Mouse (Mus musculus) left cerebral cortex, adult 11 months (tissue): Measurements from ENCODE around the gene Cacna1h.

Experiments
- DNase-seq: peaks from one replicate; pipeline ENCODE4 v3.0.0; 2022; ENCODE audit warnings: low spot score

The Cacna1h gene

DNA sequence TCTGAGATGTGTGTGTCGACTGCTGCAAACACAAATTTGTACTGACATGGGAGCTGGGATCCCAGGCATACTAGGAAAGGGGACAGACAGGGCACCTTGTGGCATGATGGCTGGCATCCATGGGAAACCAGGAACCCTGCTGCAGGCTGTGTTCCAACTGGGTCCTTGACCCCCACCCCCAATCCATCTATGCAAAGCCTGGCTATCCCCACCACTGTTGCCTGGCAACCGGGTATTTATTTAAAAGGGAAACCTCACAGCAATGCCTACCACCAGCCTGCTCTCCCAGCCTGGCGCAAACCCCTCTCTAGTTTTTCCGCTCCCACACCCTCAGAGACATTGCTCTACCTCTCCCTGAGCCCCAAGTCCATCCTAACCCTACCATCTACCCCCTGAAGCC lies 26.2 kb downstream of the Cacna1h start:
- no peak for DNase-seq

GRCm38 (mm10) chr17:25406011-25406441 lies 27.6 kb downstream of the Cacna1h start:
- peak; percentile 50 for DNase-seq

DNA sequence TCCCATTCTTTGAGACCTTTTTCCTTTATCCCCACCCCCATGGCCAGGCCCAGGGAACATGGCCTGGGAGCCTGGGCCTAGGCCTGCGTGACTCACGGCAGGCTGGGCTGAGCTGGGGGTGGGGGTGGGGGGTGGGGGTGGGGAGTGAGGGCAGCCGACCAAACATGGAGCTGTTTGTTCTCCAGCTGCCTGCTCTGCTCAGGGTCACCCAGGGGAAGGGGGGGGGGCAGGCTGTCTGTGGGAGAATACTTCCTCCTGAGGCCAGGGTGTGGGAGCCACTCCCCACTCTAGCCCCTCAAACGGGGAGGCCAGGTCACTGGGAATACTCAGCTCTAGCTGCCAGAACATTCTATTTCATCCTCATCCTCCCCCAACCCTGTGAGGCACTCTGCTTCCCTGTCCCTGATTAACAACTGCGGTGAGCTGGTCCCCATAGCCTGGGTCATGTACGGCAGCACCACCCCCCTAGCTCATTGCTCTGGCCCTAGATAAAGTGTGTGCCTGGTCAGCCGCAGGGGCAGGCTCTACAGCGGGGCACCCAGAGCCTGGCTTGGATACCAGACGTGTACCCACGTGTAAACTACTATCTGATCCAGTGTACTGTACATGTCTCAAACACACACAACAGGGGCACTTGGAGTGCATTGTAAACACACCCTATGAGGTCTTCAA lies 28.2 kb downstream of the Cacna1h start:
- no peak for DNase-seq

DNA sequence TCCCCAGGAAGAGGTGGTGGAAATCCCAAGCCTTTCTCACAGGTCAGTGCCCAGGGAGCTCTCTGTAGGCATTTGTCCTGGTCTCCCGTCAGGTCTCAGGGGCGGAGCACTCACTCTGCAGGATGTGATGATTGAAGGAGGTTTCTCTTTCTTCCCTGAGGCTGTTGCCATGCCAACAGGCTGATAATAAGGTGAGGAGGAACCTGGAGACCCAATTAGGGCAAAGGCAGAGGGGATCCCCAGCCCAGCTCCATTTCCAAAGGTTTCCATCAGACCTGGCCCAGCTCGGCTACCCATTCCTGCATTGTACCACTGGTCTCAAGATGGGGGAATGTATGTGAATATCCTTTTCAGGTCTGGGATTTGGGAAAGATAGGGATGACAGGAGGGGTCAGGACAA lies 29.4 kb downstream of the Cacna1h start:
- DNase-seq = no peak

DNA sequence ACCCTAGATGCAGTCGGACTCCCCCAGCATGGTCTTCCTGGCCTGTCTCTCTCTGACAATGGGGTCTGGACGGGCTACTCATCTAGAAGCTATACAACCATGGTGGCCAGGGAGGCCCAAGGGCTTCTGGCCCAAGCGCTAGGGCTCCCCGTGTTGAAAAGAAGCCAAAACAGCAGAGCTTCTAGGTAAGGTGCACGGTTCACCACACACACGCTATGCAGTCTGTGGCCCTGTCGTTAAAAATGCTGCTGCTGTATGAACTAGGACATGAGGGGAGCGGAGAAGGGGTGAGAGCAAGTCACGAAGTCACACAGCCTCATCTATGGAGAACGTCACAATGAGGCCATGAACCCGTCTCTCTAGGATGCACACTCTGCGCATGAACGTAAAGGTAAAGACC lies 31.4 kb downstream of the Cacna1h start:
- no peak for DNase-seq

DNA sequence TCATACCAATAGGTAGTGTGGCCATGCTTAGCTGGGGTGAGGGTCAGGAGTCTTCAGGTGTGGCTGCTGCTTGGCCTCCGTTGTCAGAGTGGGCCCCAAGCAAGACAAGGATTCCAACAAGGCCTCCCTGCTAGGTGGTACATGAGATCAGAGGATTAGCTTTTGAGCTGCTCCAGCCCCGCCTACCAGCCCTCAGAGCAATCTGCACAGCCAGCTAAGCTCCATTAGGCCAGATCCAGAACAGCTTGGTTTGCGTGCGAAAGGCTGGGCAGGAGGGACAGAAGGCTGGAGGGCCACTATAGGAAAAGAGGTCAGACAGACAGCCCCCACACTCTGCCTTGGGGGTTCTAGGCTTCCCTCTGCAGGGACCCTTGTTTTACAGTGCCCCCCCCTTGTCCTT lies 32.1 kb downstream of the Cacna1h start:
- no peak for DNase-seq

DNA sequence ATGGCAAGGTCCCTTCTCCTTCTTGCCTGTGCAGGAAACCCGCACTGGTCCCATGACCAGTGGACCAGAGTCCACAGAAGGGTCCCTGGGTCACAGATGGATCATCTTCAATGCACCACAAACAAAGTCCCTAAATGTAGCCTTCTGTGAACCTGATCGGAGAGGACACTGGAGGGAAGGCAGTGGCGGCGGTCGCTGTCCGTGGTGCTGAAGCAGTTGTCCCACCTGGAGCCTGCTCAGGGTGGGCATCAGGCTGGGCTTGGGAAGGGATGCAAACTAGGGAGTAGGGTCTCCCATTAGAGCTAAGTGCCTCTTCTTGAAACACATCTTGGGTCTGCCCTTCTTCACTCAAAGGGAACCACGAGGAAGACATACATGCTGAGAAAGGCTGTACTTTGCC lies 33.1 kb downstream of the Cacna1h start:
- DNase-seq = no peak

- no peak for DNase-seq
Observed at GRCm38 (mm10) chr17:25398520-25398838, 35.1 kb downstream of the Cacna1h start.

- peak; percentile 61 for DNase-seq
Observed at GRCm38 (mm10) chr17:25397804-25398519, 35.6 kb downstream of the Cacna1h start.

DNA sequence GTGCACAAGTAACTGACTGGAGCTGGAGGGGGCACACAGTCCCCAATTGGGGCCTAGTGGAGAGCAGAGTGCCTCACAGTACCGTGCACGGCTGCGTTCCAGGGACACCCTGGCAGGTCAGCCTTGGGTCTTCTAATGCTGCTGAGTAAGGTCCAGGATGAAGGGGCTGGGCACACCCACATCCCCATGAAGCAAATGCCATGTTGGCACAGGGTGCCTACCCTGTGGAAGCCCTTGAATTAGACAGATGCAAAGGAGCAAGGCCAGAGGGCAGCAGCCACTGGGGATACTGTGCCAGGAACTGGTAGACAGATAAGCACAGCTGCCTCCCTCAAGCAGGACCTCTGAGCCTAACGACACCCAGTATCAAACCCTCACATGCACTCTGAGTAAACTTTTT lies 39.1 kb downstream of the Cacna1h start:
- DNase-seq = no peak

DNA sequence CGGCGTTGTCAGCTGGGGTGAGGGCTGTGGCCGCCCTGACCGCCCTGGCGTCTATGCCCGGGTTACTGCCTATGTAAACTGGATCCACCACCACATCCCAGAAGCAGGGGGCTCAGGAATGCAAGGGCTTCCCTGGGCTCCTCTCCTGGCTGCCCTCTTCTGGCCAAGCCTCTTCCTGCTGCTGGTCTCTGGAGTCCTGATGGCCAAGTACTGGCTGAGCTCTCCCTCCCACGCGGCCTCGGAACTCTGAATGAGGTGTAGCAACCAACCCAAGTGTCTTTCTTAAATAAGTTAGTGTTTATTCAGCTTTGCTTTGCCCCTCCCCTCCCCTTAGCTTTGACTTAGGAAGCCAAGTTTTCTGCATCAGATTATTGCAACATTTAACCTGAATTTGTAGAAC lies 59.6 kb downstream of the Cacna1h start:
- no peak for DNase-seq

DNA sequence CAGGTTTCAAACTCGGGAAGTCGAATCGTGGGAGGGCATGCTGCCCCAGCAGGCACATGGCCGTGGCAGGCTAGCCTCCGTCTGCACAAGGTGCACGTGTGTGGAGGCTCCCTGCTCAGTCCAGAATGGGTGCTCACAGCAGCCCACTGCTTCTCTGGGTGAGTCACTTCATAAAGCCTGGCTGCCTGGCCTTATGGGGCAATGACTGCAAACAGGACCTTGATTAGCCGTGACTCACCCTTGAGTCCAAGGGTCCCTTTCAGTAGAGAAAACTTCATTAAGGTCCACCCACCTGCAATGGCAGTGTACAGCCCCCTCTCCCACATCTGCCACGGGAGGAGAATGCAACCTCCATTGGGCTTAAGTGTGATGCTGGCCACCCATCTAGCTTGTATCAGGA lies 61.1 kb downstream of the Cacna1h start:
- DNase-seq = no peak

DNA sequence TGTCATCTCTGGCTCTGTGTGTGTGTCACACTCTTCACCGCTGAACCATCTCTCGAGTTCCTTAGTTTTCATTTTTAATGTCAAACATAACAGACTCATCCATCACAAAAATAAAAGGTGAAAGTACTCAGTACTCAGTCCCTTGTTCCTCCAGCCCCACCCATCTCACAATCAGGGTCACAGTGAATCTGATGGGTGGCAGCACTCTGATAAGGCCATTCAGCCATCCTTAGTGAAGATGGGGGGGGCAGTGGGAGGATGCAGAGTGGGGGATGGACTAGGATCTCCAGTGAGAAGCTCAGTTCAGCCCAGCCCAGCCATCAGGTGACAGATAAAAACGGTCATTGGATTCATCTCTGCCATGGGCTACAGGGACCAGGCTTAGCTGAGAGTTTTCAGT lies 64.6 kb downstream of the Cacna1h start, which contains the start of gene Tpsg1:
Gene Tpsg1 (plus strand): TSS at position 301 of the 400 bp plus-strand sequence.
- DNase-seq = no peak

DNA sequence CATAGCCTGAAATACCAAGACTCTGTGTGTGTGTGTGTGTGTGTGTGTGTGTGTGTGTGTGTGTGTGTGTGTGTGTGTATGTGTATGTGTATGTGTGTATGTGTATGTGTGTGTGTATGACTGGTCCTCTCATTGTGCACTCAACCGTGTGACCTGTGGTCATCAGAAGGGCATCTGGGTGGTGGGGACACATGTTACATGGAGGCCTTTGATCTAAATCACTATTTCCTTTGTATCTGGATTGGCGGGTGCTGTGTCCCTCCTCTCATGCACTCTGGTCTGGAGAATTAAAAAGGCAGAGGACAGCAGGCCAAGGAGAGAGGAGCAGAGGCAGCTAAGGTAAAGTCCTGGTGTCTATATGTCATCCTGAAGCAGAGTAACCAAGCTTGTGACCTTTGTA lies 67.6 kb downstream of the Cacna1h start, which contains the start of gene Tpsb2:
Gene Tpsb2 (plus strand): TSS at position 301 of the 400 bp plus-strand sequence.
- DNase-seq = no peak

DNA sequence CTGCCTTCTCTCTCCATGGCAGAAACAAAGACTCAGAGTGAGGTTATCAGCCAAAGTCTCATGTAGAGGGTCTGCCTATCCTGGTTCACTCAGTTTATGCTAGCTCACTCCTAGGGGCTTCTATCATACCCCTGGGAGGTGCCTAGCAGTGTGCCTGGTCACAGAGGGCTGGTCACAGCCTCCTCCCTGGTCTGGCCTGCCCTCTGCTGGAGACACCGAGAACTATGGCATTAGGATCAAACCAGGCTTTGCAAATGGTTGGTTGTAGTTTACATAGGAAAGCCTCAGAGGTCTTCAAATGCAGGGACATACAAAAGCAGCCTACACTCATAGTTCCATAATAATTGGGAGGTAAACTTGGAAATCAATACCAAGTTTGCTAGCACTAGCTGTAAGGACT lies 69.9 kb downstream of the Cacna1h start:
- no peak for DNase-seq

- no peak for DNase-seq
Observed at GRCm38 (mm10) chr17:25361291-25361690, 72.3 kb downstream of the Cacna1h start.

DNA sequence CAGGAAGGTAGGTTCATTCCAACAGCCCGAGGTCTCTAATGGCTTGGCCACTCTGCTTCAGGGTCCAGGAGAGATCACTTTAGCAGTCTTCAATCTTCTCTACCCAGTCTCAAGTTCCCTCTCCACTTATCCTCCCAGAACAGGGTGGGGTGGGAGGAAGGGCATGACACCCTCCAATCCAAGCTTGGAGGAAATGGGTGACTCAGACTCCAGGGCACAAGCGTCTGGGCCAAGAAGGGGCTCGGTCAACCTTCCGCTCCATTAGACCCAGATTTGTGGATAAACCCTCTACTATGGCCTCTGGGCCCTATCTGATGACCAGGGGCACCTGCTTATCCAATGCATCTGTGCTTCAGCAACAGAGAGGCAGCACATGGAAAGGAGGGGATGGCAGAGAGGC lies 88.1 kb downstream of the Cacna1h start, which contains the start of gene Tpsab1:
Gene Tpsab1 (minus strand): TSS at position 101 of the 400 bp plus-strand sequence.
- DNase-seq = no peak

- no peak for DNase-seq
Observed at GRCm38 (mm10) chr17:25341490-25341889, 92.1 kb downstream of the Cacna1h start.

GRCm38 (mm10) chr17:25340003-25340402 lies 93.6 kb downstream of the Cacna1h start:
- DNase-seq = no peak

GRCm38 (mm10) chr17:25338218-25338617 lies 95.4 kb downstream of the Cacna1h start:
- DNase-seq = no peak

GRCm38 (mm10) chr17:25333943-25334342 lies 99.6 kb downstream of the Cacna1h start:
- no peak for DNase-seq

- no peak for DNase-seq
Observed at GRCm38 (mm10) chr17:25332321-25332720, 101.3 kb downstream of the Cacna1h start.
